Mouse (Mus musculus): Measurements from ENCODE around the gene St5.
A peak's percentile ranks its signal among the peaks of the same experiment; 100 is the strongest.

The St5 gene

DNA sequence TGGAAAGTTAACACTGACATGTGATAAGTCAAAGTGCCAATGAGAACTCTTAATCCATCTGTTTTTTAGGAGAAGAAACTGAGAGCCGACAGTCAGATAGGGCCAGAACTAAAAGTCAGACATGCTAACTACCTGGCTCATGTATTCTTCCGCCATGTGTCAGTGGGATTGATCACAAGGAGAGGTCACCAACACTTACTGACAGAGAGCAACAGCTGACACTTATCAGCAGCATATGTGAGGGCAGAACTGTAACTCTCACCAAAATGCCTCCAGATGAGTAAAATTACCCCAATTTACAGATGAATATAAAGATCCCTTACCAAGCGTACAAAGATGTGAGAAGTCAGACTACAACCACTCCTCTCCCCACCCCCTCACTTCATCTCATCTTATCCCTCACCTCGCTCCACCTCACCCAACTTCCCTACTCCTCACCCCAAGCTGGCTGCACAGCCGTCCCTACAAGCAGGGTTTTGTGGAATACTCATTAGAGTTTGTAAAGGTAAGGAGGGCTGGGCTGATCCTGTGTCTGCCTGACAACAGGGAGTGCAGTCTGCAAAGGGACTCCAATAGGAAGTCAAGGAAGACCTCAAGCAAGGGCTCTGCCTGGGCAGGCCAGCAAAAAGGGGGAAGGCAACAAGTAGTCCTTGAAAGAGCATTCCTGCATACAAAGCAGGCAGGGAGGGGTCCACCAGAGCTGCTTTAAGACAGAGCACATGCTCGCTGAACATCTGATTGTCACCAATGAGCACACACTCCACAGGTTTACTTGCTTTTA is 93.7 kb downstream of the St5 start:
- no peak for DNase-seq (ENCODE audit: low read depth)

- DNase-seq (ENCODE audit: low read depth): peak; percentile 64
These were observed 94.6 kb downstream of the St5 start for GRCm38 (mm10) chr7:109608831-109609230.

DNA sequence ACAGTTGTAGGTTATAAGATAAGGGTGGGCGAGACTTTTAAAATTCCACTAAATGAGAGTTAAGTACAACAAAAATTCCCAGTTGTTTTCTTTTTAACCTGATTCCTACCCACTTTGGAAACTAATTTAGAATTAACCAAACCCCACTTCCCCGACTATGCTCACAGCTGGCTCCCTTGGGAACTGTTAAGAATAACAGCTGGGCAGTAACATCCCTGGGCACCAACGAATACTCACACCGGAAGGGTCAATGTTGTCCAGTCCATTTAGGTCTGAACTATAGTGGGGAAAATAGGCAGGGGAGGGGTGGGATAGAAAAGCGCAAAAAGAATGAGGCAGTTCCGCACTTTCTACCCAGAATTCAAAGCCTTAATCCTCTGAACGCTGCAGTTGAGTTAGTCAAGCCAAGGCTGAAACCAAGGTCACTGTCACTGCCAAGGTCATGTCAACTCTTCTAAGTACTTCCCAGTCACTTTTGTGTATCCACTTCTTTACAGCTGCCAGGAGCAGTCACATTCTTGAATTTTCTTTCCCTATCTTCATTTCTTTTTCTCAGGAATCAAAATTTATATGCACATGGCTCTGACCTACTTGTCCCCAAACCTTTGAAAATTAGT is 96.3 kb downstream of the St5 start:
- DNase-seq (ENCODE audit: low read depth): no peak

DNA sequence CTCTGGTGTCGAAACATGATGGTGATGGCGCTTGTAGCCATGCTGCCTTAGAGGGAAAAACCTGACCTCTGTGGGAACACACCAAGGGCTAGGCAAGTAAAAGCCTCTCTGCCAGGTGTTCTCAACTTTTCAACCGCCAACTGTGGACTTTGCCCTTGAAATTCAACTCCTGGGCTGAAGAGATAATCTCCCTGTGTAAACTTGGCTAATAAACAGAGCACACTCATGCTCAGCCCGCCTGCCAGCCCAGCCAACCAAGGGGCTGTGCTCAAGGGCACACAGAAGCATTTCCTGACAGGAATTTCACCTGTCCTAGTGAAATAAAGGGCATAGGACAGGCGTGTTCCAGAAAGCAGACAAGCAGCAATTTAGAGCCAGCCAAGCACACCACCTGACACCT is 100.8 kb downstream of the St5 start:
- DNase-seq (ENCODE audit: low read depth): no peak

- DNase-seq (ENCODE audit: low read depth): peak; percentile 70
These were observed 101.4 kb downstream of the St5 start for GRCm38 (mm10) chr7:109602022-109602421.

DNA sequence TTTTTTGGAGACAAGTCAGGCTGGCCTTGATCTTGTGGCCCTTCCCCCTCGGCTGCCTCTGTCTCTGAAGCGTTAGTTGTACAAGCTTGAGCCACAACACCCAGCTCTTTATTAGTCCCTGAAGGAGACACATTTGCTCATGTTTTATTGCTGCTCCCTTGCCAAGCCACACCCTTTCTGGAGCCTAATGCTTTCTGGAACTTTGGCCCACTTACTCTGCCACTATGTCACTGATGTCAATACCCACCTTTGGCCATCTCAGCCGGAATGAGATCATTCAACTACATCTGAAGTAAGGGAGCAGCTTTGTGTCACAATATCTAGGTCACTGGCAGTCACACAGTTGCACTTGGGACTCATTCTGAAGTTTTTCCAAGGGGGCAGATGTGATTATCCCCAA is 102.7 kb downstream of the St5 start:
- peak; percentile 41 for DNase-seq (ENCODE audit: low read depth)

GRCm38 (mm10) chr7:109599998-109600397 is 103.4 kb downstream of the St5 start:
- no peak for DNase-seq (ENCODE audit: low read depth)

- DNase-seq (ENCODE audit: low read depth): no peak
These were observed 108.4 kb downstream of the St5 start for GRCm38 (mm10) chr7:109594845-109595531.

DNA sequence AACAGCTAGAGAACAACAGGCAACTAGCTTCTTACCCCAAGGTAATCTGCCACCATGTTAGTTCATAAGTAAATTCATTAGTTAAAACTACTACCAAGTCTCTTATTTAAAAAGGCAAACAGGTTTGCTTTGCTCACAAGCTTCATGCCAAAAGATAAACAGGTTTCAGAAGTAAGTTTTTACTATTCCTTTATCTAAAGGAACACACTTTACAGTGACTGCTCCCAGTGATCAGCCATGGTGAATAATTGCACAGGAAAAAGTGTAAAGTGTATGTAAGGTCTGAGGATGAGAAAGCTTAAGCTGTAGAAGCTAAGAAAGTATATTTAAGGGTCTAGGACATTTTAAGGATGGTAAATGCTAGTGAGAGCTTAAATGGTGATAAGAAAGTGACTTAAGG is 109.4 kb downstream of the St5 start:
- no peak for DNase-seq (ENCODE audit: low read depth)

DNA sequence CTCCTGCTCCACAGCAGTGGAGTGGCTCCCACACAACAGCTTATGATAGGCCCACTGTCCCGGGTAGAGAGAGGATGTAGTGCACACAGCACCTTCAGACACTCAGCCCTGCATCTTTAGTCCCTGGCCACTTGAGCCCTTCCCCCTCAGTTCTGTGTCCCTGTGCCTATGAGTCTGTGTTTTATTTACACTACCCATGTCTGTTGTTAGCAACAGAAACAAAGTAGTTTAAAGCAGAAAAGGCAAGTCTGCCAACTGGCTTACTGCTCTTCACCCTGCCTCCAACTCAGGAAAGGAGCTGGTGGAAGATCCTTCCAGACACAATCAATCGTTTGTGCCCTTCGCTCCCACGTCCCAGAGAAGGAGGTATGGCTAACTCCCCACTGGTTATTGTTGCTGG is 111.2 kb downstream of the St5 start:
- DNase-seq (ENCODE audit: low read depth): no peak

GRCm38 (mm10) chr7:109590576-109590975 is 112.8 kb downstream of the St5 start:
- no peak for DNase-seq (ENCODE audit: low read depth)

- no peak for DNase-seq (ENCODE audit: low read depth)
These were observed 114.4 kb downstream of the St5 start for GRCm38 (mm10) chr7:109588990-109589389.

DNA sequence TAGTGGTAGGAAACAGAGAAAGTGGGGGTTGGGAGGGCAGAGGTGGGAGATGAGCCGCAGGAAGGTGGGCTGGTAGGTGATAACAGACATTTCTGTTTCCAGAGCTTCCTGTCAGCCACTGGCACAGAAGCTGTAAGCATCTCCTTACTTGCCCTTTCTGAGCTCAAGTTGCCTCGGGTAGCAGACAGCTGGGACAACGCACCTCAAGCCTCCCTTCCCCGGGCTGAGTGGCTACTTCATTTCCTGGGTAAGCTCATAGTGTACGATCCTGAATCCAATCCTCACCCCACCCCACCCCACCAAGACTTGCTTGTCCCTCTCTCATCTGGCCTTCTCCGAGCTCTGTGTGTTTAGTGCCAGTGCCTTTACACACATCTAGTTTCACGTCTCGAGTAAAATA is 115.3 kb downstream of the St5 start:
- DNase-seq (ENCODE audit: low read depth): no peak

DNA sequence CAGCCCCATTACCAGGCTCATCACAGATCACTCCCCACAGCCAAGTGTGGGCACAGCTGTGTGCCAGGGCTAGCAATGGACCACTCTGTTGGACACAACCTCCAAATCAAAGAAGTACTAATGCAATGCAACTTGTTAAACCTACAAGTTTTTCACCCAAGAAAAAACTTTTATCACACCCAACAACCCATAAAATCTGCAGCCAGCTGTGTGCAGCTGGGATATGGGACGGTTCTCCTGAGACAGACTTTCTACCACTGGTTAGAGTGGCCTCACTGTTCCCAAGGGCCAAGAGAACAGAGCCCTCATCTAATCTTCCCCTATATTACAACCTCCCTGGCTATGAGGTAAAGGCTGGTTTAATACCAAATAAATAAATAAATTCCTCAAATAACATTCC is 118.9 kb downstream of the St5 start:
- no peak for DNase-seq (ENCODE audit: low read depth)

DNA sequence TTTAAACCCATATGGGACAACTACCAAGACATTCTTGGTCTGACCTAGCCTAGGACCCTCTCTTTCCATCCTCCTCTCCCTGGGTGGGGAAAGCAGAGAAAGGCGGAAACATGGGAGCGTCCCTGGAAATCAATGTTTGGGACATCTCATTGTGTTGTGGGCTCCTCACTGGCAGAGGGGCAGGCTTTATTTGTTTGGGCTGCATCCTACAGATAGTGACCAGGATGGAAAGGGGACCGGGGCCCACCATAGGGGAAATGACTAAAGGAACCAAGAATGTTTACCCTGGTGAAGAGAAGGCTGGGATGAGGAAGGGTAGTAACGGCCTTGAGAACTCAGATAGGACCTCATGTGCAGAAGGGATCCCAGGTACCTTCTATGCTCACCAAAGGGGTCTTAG is 122.9 kb downstream of the St5 start:
- no peak for DNase-seq (ENCODE audit: low read depth)

DNA sequence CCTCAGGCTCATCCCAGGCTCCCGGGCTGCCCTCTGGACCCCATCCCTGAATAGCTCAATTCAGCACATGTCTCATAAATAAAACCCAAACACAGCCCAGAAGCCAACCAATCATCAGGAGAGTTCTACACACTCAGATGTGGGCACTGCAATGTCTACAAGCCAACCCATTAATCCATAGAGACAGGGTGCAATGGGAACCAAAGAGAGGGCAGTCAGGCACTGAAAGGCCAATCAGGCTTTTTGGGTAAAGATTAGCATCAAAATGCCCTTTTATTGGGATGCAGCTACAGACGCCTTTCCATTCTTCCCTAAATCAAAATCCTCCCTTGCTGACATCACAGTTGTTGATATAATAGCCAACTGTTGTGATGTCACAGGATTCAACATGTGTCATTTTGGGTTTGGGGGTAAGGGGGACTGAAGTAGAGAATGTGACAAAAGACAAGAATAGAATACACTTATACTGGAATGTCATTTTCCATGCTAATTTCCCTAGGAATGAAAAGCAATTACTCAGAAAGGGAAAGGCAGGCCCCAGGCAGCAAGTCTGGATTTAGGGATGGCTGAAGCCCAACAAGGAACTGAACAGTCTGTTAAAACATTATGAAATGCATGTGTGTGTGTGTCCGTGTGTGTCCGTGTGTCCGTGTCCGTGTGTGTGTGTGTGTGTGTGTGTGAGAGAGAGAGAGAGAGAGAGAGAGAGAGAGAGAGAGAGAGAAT is 123.7 kb downstream of the St5 start:
- peak; percentile 21 for DNase-seq (ENCODE audit: low read depth)

DNA sequence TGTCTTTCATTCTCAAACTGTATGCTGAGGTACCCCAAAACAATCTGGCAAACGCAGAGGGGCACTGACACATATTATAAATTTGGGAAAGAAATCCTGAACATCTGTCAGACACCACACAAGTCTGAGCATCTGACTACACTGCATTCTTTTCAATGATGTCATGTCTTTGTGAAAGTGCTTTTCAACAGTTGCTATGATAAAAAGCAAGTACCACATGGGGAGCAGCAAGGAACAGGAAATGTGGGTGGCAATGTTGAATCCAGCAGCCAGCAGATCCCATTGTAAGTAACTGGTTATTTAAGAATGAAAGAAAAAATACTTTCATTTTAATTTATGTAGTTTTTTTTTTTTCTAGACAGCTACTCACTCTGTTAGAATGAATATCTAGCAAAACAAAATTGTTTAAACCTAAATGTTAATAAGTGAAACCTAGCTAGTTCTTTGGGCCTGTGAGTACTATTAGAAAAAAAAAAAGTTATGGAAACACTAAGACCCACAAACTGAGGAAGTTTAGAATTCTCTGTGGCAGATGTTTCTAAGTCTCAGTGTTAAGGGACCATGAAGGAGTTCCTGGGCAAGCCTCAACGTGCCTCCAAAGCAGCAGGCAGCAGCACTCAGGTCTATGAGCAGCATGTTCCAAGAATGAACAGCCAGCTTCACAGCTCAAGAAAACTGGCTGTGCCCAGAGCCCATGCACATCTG is 124.4 kb downstream of the St5 start:
- DNase-seq (ENCODE audit: low read depth): peak; percentile 35

- peak; percentile 74 for DNase-seq (ENCODE audit: low read depth)
These were observed 126.8 kb downstream of the St5 start for GRCm38 (mm10) chr7:109576321-109577314.

- DNase-seq (ENCODE audit: low read depth): no peak
These were observed 129.2 kb downstream of the St5 start for GRCm38 (mm10) chr7:109574166-109574565.

- DNase-seq (ENCODE audit: low read depth): no peak
These were observed 135.0 kb downstream of the St5 start for GRCm38 (mm10) chr7:109568391-109568892.

All from NIH3T3 (cell line).